Mouse (Mus musculus) monocyte, adult 5-6 weeks (primary cell): ENCODE results near the gene Abcc3. TPM values are rescaled to one million over a fixed set of nuclear protein-coding genes. Genes with fewer than 3 reads are reported as not detected.

Experiments used
- ATAC-seq: fragments of 153-309, 156-312 bp; replicated peaks from 2 replicates; pipeline ENCODE4 v1.8.0; 2017; ENCODE audit warnings: mild to moderate bottlenecking; ENCODE audit not compliant: low TSS enrichment, insufficient number of reproducible peaks, severe bottlenecking, poor library complexity, low FRiP score
- total RNA-seq: library from RNA; stranded (forward); fragments of 200-1000, 200-491, 200-594 nt; gene quantifications from 3 replicates; pipeline ENCODE4 v1.2.3, GENCODE M21; 2017

Gene Abcc3
- total RNA-seq, result 0.39 to 1.8 TPM (median 0.64 TPM) in 3 replicates

DNA sequence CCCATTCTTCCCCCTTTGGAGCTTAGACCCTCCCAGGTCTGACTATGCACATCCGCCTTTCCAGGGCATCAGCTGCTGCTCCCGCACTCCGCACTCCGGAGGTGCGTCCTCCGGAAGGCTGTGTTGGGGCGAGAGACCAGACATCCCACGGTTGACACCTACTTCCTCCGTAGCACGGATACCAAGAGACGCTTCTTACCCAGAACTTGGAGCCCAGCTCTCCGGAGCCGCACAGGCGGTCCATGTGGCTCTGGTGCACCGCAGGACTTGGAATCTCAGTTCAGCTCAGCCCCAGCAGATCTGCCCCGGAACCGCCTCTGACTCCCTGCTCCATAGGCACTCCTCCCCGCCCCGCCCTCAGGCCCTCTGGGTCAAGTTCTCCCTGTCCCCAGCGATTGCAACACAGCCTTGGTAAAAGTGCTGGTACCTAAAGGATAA, at the start of gene Abcc3:
Gene Abcc3, minus strand, starts transcription at position 326 of the 438 bp plus-strand sequence.
- peak; percentile 51 for ATAC-seq

DNA sequence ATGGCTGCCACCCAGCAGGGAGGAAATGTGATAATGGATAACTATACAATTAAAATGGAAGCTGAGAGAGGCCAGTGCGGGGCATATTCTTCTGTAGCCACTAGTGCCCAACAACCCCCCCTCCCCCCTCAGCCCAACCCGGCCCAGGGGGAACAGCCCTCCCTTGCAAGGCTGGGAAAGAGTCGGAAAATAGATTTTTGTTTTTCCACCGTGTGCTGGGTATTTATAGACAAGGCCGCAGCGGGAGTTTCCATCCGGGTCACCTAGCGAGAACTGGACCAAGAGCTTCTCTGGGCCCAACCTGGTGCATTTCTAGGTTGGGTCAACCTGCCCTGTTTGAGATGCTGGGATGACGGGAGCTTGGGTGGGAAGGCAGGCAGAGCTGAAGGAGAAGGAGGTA, 49.0 kb upstream of the Abcc3 start:
- no peak for ATAC-seq

DNA sequence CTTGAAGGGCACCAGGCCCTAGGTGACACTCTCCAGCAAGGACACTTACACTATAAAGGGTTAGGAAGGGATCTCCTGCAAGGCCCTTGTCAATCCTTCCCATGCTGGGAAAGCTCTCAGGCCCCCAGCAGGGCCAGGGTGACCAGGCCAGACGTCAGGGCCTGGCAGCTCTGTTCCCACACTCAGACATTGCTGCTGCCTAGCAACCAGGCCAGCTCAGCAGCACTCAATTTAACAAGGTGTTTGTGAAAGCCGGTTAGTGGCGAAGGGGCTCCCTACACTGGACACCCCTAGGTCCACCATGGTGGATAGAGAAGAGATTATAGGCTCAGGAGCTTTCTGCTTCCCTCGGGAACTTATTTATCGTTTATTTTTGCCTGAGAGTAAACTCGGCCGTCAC, 48.3 kb upstream of the Abcc3 start:
- no peak for ATAC-seq

- ATAC-seq, result no peak
Observed at GRCm38 (mm10) chr11:94440421-94440820, 47.6 kb upstream of the Abcc3 start.

- ATAC-seq, result no peak
Observed at GRCm38 (mm10) chr11:94429011-94429651, 36.3 kb upstream of the Abcc3 start.

GRCm38 (mm10) chr11:94428091-94428835, 35.5 kb upstream of the Abcc3 start:
- no peak for ATAC-seq

DNA sequence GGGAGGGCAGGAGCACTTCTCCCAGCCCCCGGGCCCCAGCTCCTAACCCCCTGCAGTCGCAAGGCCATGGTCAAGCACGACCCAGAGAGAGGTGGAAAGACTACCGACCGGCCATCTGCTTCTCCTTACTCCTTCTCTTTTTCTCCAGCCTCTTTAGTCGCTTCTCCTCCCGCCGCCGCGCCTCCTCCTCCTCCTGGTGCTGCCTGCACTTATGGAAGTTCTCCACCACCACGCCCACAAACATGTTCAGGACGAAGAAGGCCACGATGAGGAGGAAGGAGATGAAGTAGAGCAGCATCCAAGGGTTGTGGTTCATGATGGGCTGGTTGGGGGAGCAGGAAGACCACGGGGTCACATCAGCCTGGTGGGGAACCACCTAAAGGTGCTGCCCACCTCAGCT, 32.9 kb upstream of the Abcc3 start:
- no peak for ATAC-seq

GRCm38 (mm10) chr11:94425215-94425614, 32.4 kb upstream of the Abcc3 start:
- no peak for ATAC-seq

- no peak for ATAC-seq
Observed at GRCm38 (mm10) chr11:94424380-94424779, 31.6 kb upstream of the Abcc3 start.

DNA sequence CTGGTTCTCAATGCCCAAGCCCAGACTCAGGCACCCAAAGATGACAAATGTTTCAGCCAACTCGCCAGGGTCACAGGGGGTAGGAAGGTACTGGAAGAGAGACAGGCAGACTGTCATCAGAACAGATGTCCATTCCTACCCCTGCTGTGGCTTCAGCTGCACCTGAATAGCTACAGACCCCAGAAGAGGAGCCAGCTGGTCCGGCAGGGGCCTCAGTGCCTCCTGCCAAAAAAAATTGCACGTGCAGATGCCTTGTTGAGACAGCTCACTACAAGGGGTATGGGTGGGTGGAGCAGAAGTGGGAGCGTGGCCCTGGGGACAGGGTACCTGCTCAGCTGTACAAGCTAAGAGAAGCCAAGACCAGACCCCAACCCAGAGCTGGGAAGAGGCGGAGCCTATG, 31.1 kb upstream of the Abcc3 start:
- ATAC-seq, result no peak

DNA sequence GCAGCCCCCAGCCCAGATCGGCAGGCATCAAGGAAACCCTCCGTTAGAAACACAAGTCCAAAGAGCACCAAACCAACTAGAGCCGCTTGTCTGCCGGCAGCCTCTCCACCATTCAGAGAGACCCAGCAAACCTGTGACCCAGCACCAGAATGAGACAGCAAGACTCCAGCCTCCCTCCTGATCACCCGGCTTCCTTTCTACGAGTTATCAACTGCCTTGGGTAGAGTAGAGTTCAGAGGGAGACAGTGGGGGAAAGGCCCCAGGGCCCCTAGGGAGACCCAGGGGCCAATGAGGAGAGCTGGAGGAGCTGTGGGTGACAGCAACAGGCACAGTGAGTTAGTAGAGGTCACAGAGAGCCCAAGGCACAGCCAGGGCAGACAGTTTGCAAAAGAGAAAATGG, 28.2 kb upstream of the Abcc3 start:
- ATAC-seq, result no peak

GRCm38 (mm10) chr11:94420325-94420724, 27.5 kb upstream of the Abcc3 start:
- ATAC-seq, result no peak

GRCm38 (mm10) chr11:94419004-94419727, 26.4 kb upstream of the Abcc3 start:
- no peak for ATAC-seq

DNA sequence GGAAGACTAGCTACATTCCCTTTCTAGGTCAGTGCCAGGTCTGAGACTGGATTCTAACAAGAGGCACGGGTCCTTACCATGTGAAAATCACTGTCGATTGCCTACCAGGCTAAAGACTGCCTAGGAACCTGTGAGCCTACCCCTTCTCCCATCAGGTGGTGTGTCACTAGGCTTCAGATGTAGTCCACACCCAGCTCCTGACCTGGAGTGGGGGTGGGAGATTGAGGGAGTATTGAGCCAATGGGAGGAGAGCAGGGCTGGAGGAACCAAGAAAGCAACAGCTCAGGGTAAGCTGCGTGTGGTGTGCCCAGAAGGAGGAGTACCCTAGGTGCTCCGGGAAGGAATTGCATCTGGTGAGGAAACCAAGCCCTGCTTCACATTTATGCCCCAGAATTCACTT, 21.2 kb upstream of the Abcc3 start:
- ATAC-seq, result no peak

DNA sequence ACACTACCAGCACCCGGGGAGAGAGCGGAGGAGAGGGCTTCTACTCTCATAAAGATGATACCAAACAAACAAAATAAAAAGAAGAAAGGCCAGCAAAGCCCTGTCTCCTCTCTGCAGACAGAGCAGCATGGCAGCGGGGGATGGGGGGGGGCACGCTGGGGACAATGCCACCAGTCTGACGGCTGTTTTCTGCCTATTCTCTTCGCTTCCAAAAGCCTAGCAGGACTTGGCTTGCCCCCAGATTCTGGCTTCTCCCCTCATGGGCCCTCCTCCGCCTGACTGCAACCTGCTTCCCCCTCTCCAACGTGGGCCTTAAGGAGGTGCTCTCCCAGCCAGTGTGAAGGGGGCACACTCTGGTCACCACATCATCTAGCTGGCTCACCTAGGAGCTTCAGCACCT, 20.7 kb upstream of the Abcc3 start:
- no peak for ATAC-seq

GRCm38 (mm10) chr11:94412998-94413469, 20.2 kb upstream of the Abcc3 start:
- no peak for ATAC-seq

- ATAC-seq, result no peak
Observed at GRCm38 (mm10) chr11:94412562-94412961, 19.8 kb upstream of the Abcc3 start.

GRCm38 (mm10) chr11:94407803-94408321, 15.1 kb upstream of the Abcc3 start:
- no peak for ATAC-seq

- no peak for ATAC-seq
Observed at GRCm38 (mm10) chr11:94405348-94405747, 12.6 kb upstream of the Abcc3 start.
